8 mouse cellular contexts compared by ENCODE assay signal in the genomic region with DNA sequence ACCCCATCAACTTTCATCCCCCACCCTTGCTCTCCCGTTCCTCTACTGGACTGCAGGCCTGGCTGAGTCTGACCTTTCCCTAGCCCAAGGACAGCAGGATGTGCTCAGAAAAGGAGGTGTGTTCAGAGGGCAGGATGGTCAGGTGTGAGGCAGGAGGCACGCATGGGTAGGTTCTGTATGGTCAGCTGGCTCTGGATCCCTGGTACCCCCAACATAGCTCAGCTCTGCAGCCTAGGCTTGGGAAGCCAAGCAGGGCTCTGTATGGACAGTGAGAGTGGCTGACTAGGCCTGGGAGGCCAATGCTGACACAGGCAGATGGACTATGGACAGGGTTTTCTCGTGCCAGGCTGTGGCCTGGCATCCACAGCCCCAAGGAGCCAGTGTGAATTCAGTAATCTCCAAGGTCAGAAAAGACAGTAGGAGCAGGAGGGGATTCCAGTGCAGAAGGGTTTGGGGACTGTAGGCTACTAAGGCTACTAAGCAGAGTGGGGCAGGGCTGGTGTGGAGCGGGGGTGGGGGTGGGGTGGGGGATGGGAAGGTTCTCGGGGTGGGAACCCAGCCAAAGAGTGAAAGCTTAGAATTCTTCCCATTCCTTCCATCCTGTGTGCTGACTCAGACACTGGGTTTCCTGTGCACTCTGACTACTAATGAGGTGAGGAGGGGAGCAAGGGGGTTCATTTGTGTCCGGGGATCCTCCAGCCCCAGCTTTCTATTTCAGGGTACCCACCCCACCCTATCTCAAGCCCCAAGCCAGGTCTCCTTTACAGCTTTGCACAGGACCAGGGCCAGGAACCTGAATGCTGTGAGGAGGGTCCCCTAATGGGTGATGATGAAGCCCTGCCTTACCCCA. TPM values are rescaled to one million over a fixed set of nuclear protein-coding genes. Genes with fewer than 3 reads are reported as not detected.
DNase-seq lines count a peak whose midpoint lies in the region; ATAC-seq and TF ChIP-seq lines count a peak whose summit lies in the region.

No protein-coding gene starts in this region.

- no peak for TF ChIP-seq CTCF in hindbrain, postnatal 0 days (IDR thresholded peaks at IDR 0.05; ENCODE audit: low read depth)

- no peaks in the 10 kb centered on the region for H3K27me3 ChIP-seq in hindbrain, postnatal 0 days (ENCODE audit: insufficient read depth, low read length)
- no peaks in the 10 kb centered on the region for H3K27me3 ChIP-seq in stomach, embryonic 16.5 days (ENCODE audit: control insufficient read depth, insufficient read depth, low read length)

- no peak for ATAC-seq in hindbrain, postnatal 0 days
- ATAC-seq in stomach, embryonic 16.5 days (ENCODE audit: insufficient read depth, low FRiP score), result no peak

- H3K27ac ChIP-seq in hindbrain, postnatal 0 days, result peak overlapping the region; percentile 34; the same call in 1 of the 2 replicates
- no peak overlapping the region; the same call in 1 of the 2 replicates for H3K27ac ChIP-seq in stomach, embryonic 16.5 days (ENCODE audit: low read length)

- no peak overlapping the region for H3K9ac ChIP-seq in hindbrain, postnatal 0 days (replicated peaks; ENCODE audit: low read length)
- peak overlapping the region; percentile 42; the same call in 1 of the 2 replicates for H3K9ac ChIP-seq in stomach, embryonic 16.5 days (ENCODE audit: low read length)

- no peak overlapping the region for H3K4me3 ChIP-seq in hindbrain, postnatal 0 days (ENCODE audit: low read length)
- no peak overlapping the region for H3K4me3 ChIP-seq in stomach, embryonic 16.5 days (replicated peaks; ENCODE audit: low read length)

- 42% methylated on average over 6 of the region's 6 CpGs for WGBS in hindbrain, postnatal 0 days
- 42% methylated on average over 6 of the region's 6 CpGs for WGBS in stomach, embryonic 16.5 days

- H3K4me1 ChIP-seq in hindbrain, postnatal 0 days (ENCODE audit: insufficient read depth, low read length), result peaks cover 15% of the 10 kb centered on the region; the same call in 1 of the 2 replicates
- H3K4me1 ChIP-seq in stomach, embryonic 16.5 days (ENCODE audit: control insufficient read depth, insufficient read depth, low read length), result peaks cover 50% of the 10 kb centered on the region

- no peak overlapping the region for H3K4me2 ChIP-seq in hindbrain, postnatal 0 days (ENCODE audit: low read depth, low read length)
- no peak overlapping the region for H3K4me2 ChIP-seq in stomach, embryonic 16.5 days (ENCODE audit: low read depth, low read length)

- H3K36me3 ChIP-seq in hindbrain, postnatal 0 days (ENCODE audit: insufficient read depth, low read length), result no peaks in the 10 kb centered on the region
- H3K36me3 ChIP-seq in stomach, embryonic 16.5 days (ENCODE audit: control insufficient read depth, insufficient read depth, low read length), result no peaks in the 10 kb centered on the region

- peak; percentile 72 for DNase-seq in cerebellum, adult 11-12 months
- DNase-seq in cerebellum, postnatal 4 days (ENCODE audit: low spot score in 2 of 2), result no peak
- peak; percentile 24 for DNase-seq in lung, postnatal 10 days
- no peak for DNase-seq in lung, postnatal 14 days
- no peak for DNase-seq in hindbrain, postnatal 0 days (ENCODE audit: low spot score)
- no peak for DNase-seq in layer of hippocampus, adult 9-11 months
- DNase-seq in thymus, postnatal 36 days, result no peak

- no peaks in the 10 kb centered on the region for H3K9me3 ChIP-seq in hindbrain, postnatal 0 days (ENCODE audit: low read length)
- no peaks in the 10 kb centered on the region for H3K9me3 ChIP-seq in stomach, embryonic 16.5 days (replicated peaks; ENCODE audit: control insufficient read depth, low read length)

RNA-seq across cellular contexts. Expression of gene Pim3, which starts 7.6 kb away (rescaled TPM):
- total RNA-seq in hindbrain, postnatal 0 days (2014; rRNA removed), result 98.0 and 104 TPM in 2 replicates
- 69.8 TPM in 2 replicates for polyA plus RNA-seq in hindbrain, postnatal 0 days (2015; fragmentation: Nextera tagmentation; extraction: Ambion mirVana)
- 58.3 and 59.0 TPM in 2 replicates for polyA plus RNA-seq in stomach, embryonic 16.5 days (2015; fragmentation: Nextera tagmentation; extraction: Ambion mirVana)

RNA-seq across cellular contexts. Expression of gene Creld2, which starts 34.9 kb away (rescaled TPM):
- 15.9 and 18.9 TPM in 2 replicates for total RNA-seq in hindbrain, postnatal 0 days (2014; rRNA removed)
- polyA plus RNA-seq in hindbrain, postnatal 0 days (2015; fragmentation: Nextera tagmentation; extraction: Ambion mirVana), result 38.9 and 40.1 TPM in 2 replicates
- 105 and 128 TPM in 2 replicates for polyA plus RNA-seq in stomach, embryonic 16.5 days (2015; fragmentation: Nextera tagmentation; extraction: Ambion mirVana)

RNA-seq across cellular contexts. Expression of gene Alg12, which starts 35.2 kb away (rescaled TPM):
- 12.7 and 17.4 TPM in 2 replicates for total RNA-seq in hindbrain, postnatal 0 days (2014; rRNA removed)
- 6.3 and 7.2 TPM in 2 replicates for polyA plus RNA-seq in hindbrain, postnatal 0 days (2015; fragmentation: Nextera tagmentation; extraction: Ambion mirVana)
- polyA plus RNA-seq in stomach, embryonic 16.5 days (2015; fragmentation: Nextera tagmentation; extraction: Ambion mirVana), result 13.1 and 14.0 TPM in 2 replicates

Comparison
In these comparisons a context has a peak if more than half of its experiments do, and no peak if none do; other contexts are left out.
1. DNase-seq: peak in cerebellum, adult 11-12 months (single experiment) and lung, postnatal 10 days (single experiment); none in cerebellum, postnatal 4 days (0 of 2), lung, postnatal 14 days (single experiment), hindbrain, postnatal 0 days (single experiment), layer of hippocampus, adult 9-11 months (single experiment) and thymus, postnatal 36 days (0 of 2).